Mouse (Mus musculus): ENCODE measurements around the gene Gpam. TPM values are rescaled to one million over a fixed set of nuclear protein-coding genes. Genes with fewer than 3 reads are reported as not detected.

Gene Gpam
- 1.7 TPM for polyA plus RNA-seq (2017; shearing (Covaris generic))

GRCm38 (mm10) chr19:55127072-55127718 lies at the start of gene Gpam:
Gpam (minus strand) TSS chr19:55127238.

Other genes starting within 250 kb of the Gpam start
- gene Tectb, start 53.5 kb upstream of the Gpam start, polyA plus RNA-seq (2017; shearing (Covaris generic)), result not detected
- gene Gucy2g, start 114.0 kb upstream of the Gpam start, polyA plus RNA-seq (2017; shearing (Covaris generic)), result 0.30 TPM
- 158 TPM for gene Acsl5, start 124.7 kb upstream of the Gpam start, polyA plus RNA-seq (2017; shearing (Covaris generic))
- 79.5 TPM for gene Zdhhc6, start 188.8 kb upstream of the Gpam start, polyA plus RNA-seq (2017; shearing (Covaris generic))
- gene Vti1a, start 189.1 kb upstream of the Gpam start, polyA plus RNA-seq (2017; shearing (Covaris generic)), result 69.9 TPM

Measured in CD4-positive, CD25-positive, alpha-beta regulatory T cell, adult 9 weeks (primary cell).